8 mouse cellular contexts compared by ENCODE assay signal in the genomic region with DNA sequence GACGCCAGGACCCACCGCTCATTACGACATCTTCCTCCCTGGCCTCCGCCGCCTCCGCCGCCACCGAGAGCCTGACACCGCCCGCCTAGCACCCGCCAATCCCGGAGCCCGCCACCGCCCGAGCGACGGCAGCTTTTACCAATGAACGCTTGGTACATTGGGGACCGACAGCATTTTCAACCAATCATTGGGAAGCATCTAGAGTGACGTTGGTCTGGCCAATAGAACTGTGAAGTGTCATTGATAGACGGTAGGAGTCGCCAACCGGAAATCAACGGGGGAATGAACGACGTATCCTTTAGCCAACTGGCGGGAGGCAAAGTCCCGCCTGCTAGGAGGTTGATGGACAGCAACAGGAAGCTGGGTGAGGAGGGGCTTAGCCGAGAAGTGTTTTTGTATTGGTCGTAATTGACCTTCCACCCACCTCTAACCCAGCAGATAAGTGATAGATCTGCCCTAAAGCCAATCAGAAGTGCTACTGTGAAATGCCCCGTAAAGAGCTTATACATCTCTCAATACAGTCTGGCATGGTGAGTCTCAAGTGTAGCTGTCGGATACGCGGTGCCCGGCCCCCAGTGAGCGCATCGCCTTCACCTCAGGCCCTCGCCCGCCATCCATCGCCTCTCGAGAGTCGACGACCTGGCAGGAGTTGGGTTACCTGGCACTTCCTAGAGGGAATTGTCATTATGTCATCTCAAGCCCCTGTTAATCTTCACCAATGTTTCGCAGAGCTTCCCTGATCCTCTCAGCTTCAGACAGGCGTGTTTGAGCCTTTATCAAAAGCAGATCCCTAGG. TPM values are rescaled to one million over a fixed set of nuclear protein-coding genes. Genes with fewer than 3 reads are reported as not detected.
DNase-seq lines count a peak whose midpoint lies in the region; ATAC-seq and TF ChIP-seq lines count a peak whose summit lies in the region.

No protein-coding gene starts in this region.

- H3K36me3 ChIP-seq in MEL (ENCODE audit: control insufficient read depth in 1 of 2, insufficient read depth in 2 of 2, low read length in 2 of 2): peaks cover 0 to 24% of the 10 kb centered on the region in 2 experiments; a peak in 2 of 4 replicates
- no peaks in the 10 kb centered on the region for H3K36me3 ChIP-seq in forebrain, embryonic 16.5 days (ENCODE audit: control insufficient read depth, insufficient read depth)
- 0 out of 2 replicates have a peak, but pooled peaks cover 3% of the 10 kb centered on the region for H3K36me3 ChIP-seq in lung, embryonic 14.5 days (ENCODE audit: insufficient read depth)
- H3K36me3 ChIP-seq in thymus, adult 2 months (ENCODE audit: control insufficient read depth, insufficient read depth, low read length): no peaks in the 10 kb centered on the region

- no peak for TF ChIP-seq RAD21 in MEL (IDR thresholded peaks at IDR 0.05; ENCODE audit: low read depth, low read length)

- 0 out of 4 replicates have a peak, but pooled peaks of 1 of the 2 experiments have one; percentile 4 for TF ChIP-seq EP300 in MEL (IDR thresholded peaks at IDR 0.05; ENCODE audit: low read depth in 1 of 2, low read length in 2 of 2)

- peak; percentile 98 for ATAC-seq in forebrain, embryonic 16.5 days
- ATAC-seq in lung, embryonic 14.5 days (ENCODE audit: insufficient read depth): peak; percentile 97

- 0% methylated on average over 45 of the region's 45 CpGs for WGBS in forebrain, embryonic 16.5 days
- WGBS in lung, embryonic 14.5 days: under 1% methylated on average over 45 of the region's 45 CpGs
- under 1% methylated on average over 45 of the region's 45 CpGs for whole genome bisulfite sequencing in olfactory bulb, adult 2 months
- under 1% methylated on average over 45 of the region's 45 CpGs for WGBS in thymus, adult 2 months

- H3K4me2 ChIP-seq in forebrain, embryonic 16.5 days (ENCODE audit: low read length): peak overlapping the region; percentile 81
- H3K4me2 ChIP-seq in lung, embryonic 14.5 days: peak overlapping the region; percentile 93

- H3K4me1 ChIP-seq in MEL (ENCODE audit: control insufficient read depth in 1 of 2, insufficient read depth in 2 of 2, low read length in 2 of 2): peaks cover 9 to 28% of the 10 kb centered on the region in 2 experiments
- H3K4me1 ChIP-seq in forebrain, embryonic 16.5 days (replicated peaks; ENCODE audit: control insufficient read depth, insufficient read depth, low read length): peaks cover 20% of the 10 kb centered on the region
- H3K4me1 ChIP-seq in lung, embryonic 14.5 days (ENCODE audit: insufficient read depth): peaks cover 9% of the 10 kb centered on the region
- H3K4me1 ChIP-seq in olfactory bulb, adult 2 months (ENCODE audit: control insufficient read depth, insufficient read depth, low read length): peaks cover 22% of the 10 kb centered on the region
- H3K4me1 ChIP-seq in thymus, adult 2 months (replicated peaks; ENCODE audit: control insufficient read depth, insufficient read depth, low read length): peaks cover 22% of the 10 kb centered on the region

- peaks cover 30% of the 10 kb centered on the region for H3K79me2 ChIP-seq in MEL (ENCODE audit: control insufficient read depth, insufficient read depth, low read length, poor library complexity)

- H3K27ac ChIP-seq in MEL (ENCODE audit: control insufficient read depth, low read depth, low read length): peak overlapping the region; percentile 88
- peak overlapping the region; percentile 97 for H3K27ac ChIP-seq in forebrain, embryonic 16.5 days (ENCODE audit: low read length)
- H3K27ac ChIP-seq in layer of hippocampus, adult 2 months: peak overlapping the region; percentile 99
- peak overlapping the region; percentile 95 for H3K27ac ChIP-seq in lung, embryonic 14.5 days (ENCODE audit: low read depth)
- peak overlapping the region; percentile 94 for H3K27ac ChIP-seq in olfactory bulb, adult 2 months (ENCODE audit: insufficient read depth, low read depth, low read length)
- H3K27ac ChIP-seq in thymus, adult 2 months (ENCODE audit: control insufficient read depth, insufficient read depth, low read length): peak overlapping the region; percentile 81

- intact Hi-C loops in heart, postnatal 36 days (cut with DNase I): no loop called here

- TF ChIP-seq POLR2A in MEL (IDR thresholded peaks at IDR 0.05; ENCODE audit: control insufficient read depth in 1 of 2, insufficient read depth in 1 of 2, low read depth in 1 of 2, low read length in 2 of 2, poor library complexity in 1 of 2): peak in 1 of 2 experiments; percentile 89; a peak in 3 of 4 replicates
- TF ChIP-seq POLR2A in olfactory bulb, adult 2 months (IDR thresholded peaks at IDR 0.05; ENCODE audit: insufficient read depth, low read depth, low read length): 0 out of 2 replicates have a peak, but pooled peaks have one; percentile 21
- peak; percentile 71 for TF ChIP-seq POLR2A in thymus, adult 2 months (IDR thresholded peaks at IDR 0.05; ENCODE audit: control insufficient read depth, extremely low read depth, insufficient read depth, low read length, poor library complexity)

- TF ChIP-seq CTCF in MEL (IDR thresholded peaks at IDR 0.05 in 2 of 3, conservative IDR thresholded peaks at IDR 0.05 in 1 of 3; ENCODE audit: control insufficient read depth in 1 of 3, insufficient read depth in 1 of 3, low read depth in 2 of 3, low read length in 3 of 3, poor library complexity in 1 of 3, severe bottlenecking in 1 of 3): no peak
- TF ChIP-seq CTCF in layer of hippocampus, adult 2 months (conservative IDR thresholded peaks at IDR 0.05): no peak
- no peak for TF ChIP-seq CTCF in lung, embryonic 14.5 days (IDR thresholded peaks at IDR 0.05; ENCODE audit: low read depth)
- no peak for TF ChIP-seq CTCF in olfactory bulb, adult 2 months (IDR thresholded peaks at IDR 0.05; ENCODE audit: insufficient read depth, low read depth, low read length)
- 0 out of 2 replicates have a peak, but pooled peaks have one; percentile 28 for TF ChIP-seq CTCF in thymus, adult 2 months (IDR thresholded peaks at IDR 0.05; ENCODE audit: borderline replicate concordance, control insufficient read depth, extremely low read depth, insufficient read depth, low read length, poor library complexity)

- peak overlapping the region; percentile 49 to 69 for H3K4me3 ChIP-seq in MEL (ENCODE audit: control insufficient read depth in 1 of 2, insufficient read depth in 1 of 2, low read depth in 2 of 2, low read length in 2 of 2)
- H3K4me3 ChIP-seq in forebrain, embryonic 16.5 days (replicated peaks; ENCODE audit: low read length): peak overlapping the region; percentile 72
- peak overlapping the region; percentile 90 for H3K4me3 ChIP-seq in layer of hippocampus, adult 2 months
- H3K4me3 ChIP-seq in lung, embryonic 14.5 days (ENCODE audit: low read depth, low read length): peak overlapping the region; percentile 95
- H3K4me3 ChIP-seq in olfactory bulb, adult 2 months (ENCODE audit: insufficient read depth, low read depth, low read length): peak overlapping the region; percentile 99
- H3K4me3 ChIP-seq in thymus, adult 2 months (ENCODE audit: control insufficient read depth, insufficient read depth, low read length): peak overlapping the region; percentile 90

- peak; percentile 100 for DNase-seq in MEL (ENCODE audit: low read depth, low spot score)
- peak; percentile 98 for DNase-seq in cerebellum, adult 18-20 months
- DNase-seq in heart, postnatal 36 days: peak; percentile 96 to 99
- DNase-seq in layer of hippocampus, adult 2 months (ENCODE audit: low spot score in 2 of 2): peak; percentile 98 to 100
- DNase-seq in lung, embryonic 14.5 days: peak; percentile 100
- DNase-seq in thymus, adult 2 months: peak; percentile 98

- peak overlapping the region; percentile 80 for H3K9ac ChIP-seq in MEL (ENCODE audit: control insufficient read depth, low read depth, low read length, poor library complexity, severe bottlenecking)
- H3K9ac ChIP-seq in forebrain, embryonic 16.5 days (replicated peaks; ENCODE audit: low read depth, low read length): peak overlapping the region; percentile 96
- H3K9ac ChIP-seq in lung, embryonic 14.5 days: peak overlapping the region; percentile 95

- H3K27me3 ChIP-seq in MEL (ENCODE audit: control insufficient read depth in 1 of 2, insufficient read depth in 2 of 2, low read length in 2 of 2): no peaks in the 10 kb centered on the region
- no peaks in the 10 kb centered on the region for H3K27me3 ChIP-seq in forebrain, embryonic 16.5 days (replicated peaks; ENCODE audit: control insufficient read depth, insufficient read depth, low read length)
- no peaks in the 10 kb centered on the region for H3K27me3 ChIP-seq in lung, embryonic 14.5 days (ENCODE audit: insufficient read depth, low read length)
- H3K27me3 ChIP-seq in thymus, adult 2 months (ENCODE audit: control insufficient read depth, insufficient read depth, low read length): no peaks in the 10 kb centered on the region

- no peaks in the 10 kb centered on the region for H3K9me3 ChIP-seq in MEL (replicated peaks; ENCODE audit: insufficient read depth, low read length)
- H3K9me3 ChIP-seq in forebrain, embryonic 16.5 days (ENCODE audit: control insufficient read depth, low read length): no peaks in the 10 kb centered on the region
- no peaks in the 10 kb centered on the region for H3K9me3 ChIP-seq in lung, embryonic 14.5 days (ENCODE audit: low read depth, low read length)

RNA-seq across cellular contexts. Expression of a gene that starts 5.0 kb away (rescaled TPM):
- total RNA-seq in MEL (2012; rRNA removed): 1.4 and 2.2 TPM in 2 replicates
- 10 to 100 TPM in 1 of 2 experiments, not detected in 1; 20.3 TPM for polyA plus RNA-seq in MEL (2012; ENCODE audit: insufficient read depth in 1 of 2, insufficient read length in 2 of 2, low read depth in 1 of 2, low replicate concordance in 2 of 2, missing spikeins in 1 of 2)
- 16.2 and 16.3 TPM in 2 replicates for polyA plus RNA-seq in forebrain, embryonic 16.5 days (2015; fragmentation: Nextera tagmentation; extraction: Ambion mirVana)
- 10 to 100 TPM; 10.3 to 13.8 TPM for total RNA-seq in heart, postnatal 36 days (2021)
- total RNA-seq in layer of hippocampus, adult 2 months (2021): 10 to 100 TPM; 15.9 to 17.2 TPM
- 22.3 and 23.7 TPM in 2 replicates for polyA plus RNA-seq in lung, embryonic 14.5 days (2014; fragmentation: Nextera tagmentation; extraction: Ambion mirVana)
- polyA plus RNA-seq in olfactory bulb, adult 2 months (2012; ENCODE audit: insufficient read depth, insufficient read length, low replicate concordance, missing spikeins): not detected in 2 replicates
- 46.6 and 63.0 TPM in 2 replicates for polyA plus RNA-seq in thymus, adult 2 months (2012; rRNA removed)

RNA-seq across cellular contexts. Expression of a gene that starts 34.0 kb away (rescaled TPM):
- 41.7 and 55.7 TPM in 2 replicates for total RNA-seq in MEL (2012; rRNA removed)
- polyA plus RNA-seq in MEL (2012; ENCODE audit: insufficient read depth in 1 of 2, insufficient read length in 2 of 2, low read depth in 1 of 2, low replicate concordance in 2 of 2, missing spikeins in 1 of 2): 10 to 100 TPM in 1 of 2 experiments, not detected in 1; 38.8 TPM
- polyA plus RNA-seq in forebrain, embryonic 16.5 days (2015; fragmentation: Nextera tagmentation; extraction: Ambion mirVana): 21.7 and 22.8 TPM in 2 replicates
- 10 to 100 TPM; 12.8 to 13.9 TPM for total RNA-seq in heart, postnatal 36 days (2021)
- 10 to 100 TPM; 36.7 to 36.8 TPM for total RNA-seq in layer of hippocampus, adult 2 months (2021)
- 18.4 and 19.5 TPM in 2 replicates for polyA plus RNA-seq in lung, embryonic 14.5 days (2014; fragmentation: Nextera tagmentation; extraction: Ambion mirVana)
- polyA plus RNA-seq in olfactory bulb, adult 2 months (2012; ENCODE audit: insufficient read depth, insufficient read length, low replicate concordance, missing spikeins): not detected in 2 replicates
- 22.5 and 25.7 TPM in 2 replicates for polyA plus RNA-seq in thymus, adult 2 months (2012; rRNA removed)

RNA-seq across cellular contexts. Expression of a gene that starts 35.4 kb away (rescaled TPM):
- 0.03 TPM in 1 of 2 replicates, not detected in the other for total RNA-seq in MEL (2012; rRNA removed)
- polyA plus RNA-seq in MEL (2012; ENCODE audit: insufficient read depth in 1 of 2, insufficient read length in 2 of 2, low read depth in 1 of 2, low replicate concordance in 2 of 2, missing spikeins in 1 of 2): under 1 TPM in 1 of 2 experiments, not detected in 1; 0.04 TPM
- 0.29 and 0.68 TPM in 2 replicates for polyA plus RNA-seq in forebrain, embryonic 16.5 days (2015; fragmentation: Nextera tagmentation; extraction: Ambion mirVana)
- under 1 TPM in 1 of 2 experiments, not detected in 1; 0.14 TPM for total RNA-seq in heart, postnatal 36 days (2021)
- total RNA-seq in layer of hippocampus, adult 2 months (2021): 1 to 10 TPM in 1 of 2 experiments, under 1 TPM in 1; 0.79 to 1.2 TPM
- polyA plus RNA-seq in lung, embryonic 14.5 days (2014; fragmentation: Nextera tagmentation; extraction: Ambion mirVana): 0.22 and 0.43 TPM in 2 replicates
- not detected in 2 replicates for polyA plus RNA-seq in olfactory bulb, adult 2 months (2012; ENCODE audit: insufficient read depth, insufficient read length, low replicate concordance, missing spikeins)
- polyA plus RNA-seq in thymus, adult 2 months (2012; rRNA removed): 5.6 TPM in 2 replicates

RNA-seq across cellular contexts. Expression of a gene that starts 49.9 kb away (rescaled TPM):
- 0.08 TPM in 1 of 2 replicates, not detected in the other for total RNA-seq in MEL (2012; rRNA removed)
- under 1 TPM in 1 of 2 experiments, not detected in 1; 0.19 TPM for polyA plus RNA-seq in MEL (2012; ENCODE audit: insufficient read depth in 1 of 2, insufficient read length in 2 of 2, low read depth in 1 of 2, low replicate concordance in 2 of 2, missing spikeins in 1 of 2)
- polyA plus RNA-seq in forebrain, embryonic 16.5 days (2015; fragmentation: Nextera tagmentation; extraction: Ambion mirVana): 0.19 and 0.27 TPM in 2 replicates
- 1 to 10 TPM in 1 of 2 experiments, under 1 TPM in 1; 0.73 to 1.8 TPM for total RNA-seq in heart, postnatal 36 days (2021)
- total RNA-seq in layer of hippocampus, adult 2 months (2021): not detected
- polyA plus RNA-seq in lung, embryonic 14.5 days (2014; fragmentation: Nextera tagmentation; extraction: Ambion mirVana): 24.1 and 30.8 TPM in 2 replicates
- not detected in 2 replicates for polyA plus RNA-seq in olfactory bulb, adult 2 months (2012; ENCODE audit: insufficient read depth, insufficient read length, low replicate concordance, missing spikeins)
- 0.98 and 1.3 TPM in 2 replicates for polyA plus RNA-seq in thymus, adult 2 months (2012; rRNA removed)

RNA-seq across cellular contexts. Expression of a gene that starts 51.9 kb away (rescaled TPM):
- 19.8 and 26.7 TPM in 2 replicates for total RNA-seq in MEL (2012; rRNA removed)
- polyA plus RNA-seq in MEL (2012; ENCODE audit: insufficient read depth in 1 of 2, insufficient read length in 2 of 2, low read depth in 1 of 2, low replicate concordance in 2 of 2, missing spikeins in 1 of 2): 10 to 100 TPM in 1 of 2 experiments, not detected in 1; 14.8 TPM
- polyA plus RNA-seq in forebrain, embryonic 16.5 days (2015; fragmentation: Nextera tagmentation; extraction: Ambion mirVana): 14.4 and 16.2 TPM in 2 replicates
- 10 to 100 TPM; 13.7 to 14.1 TPM for total RNA-seq in heart, postnatal 36 days (2021)
- total RNA-seq in layer of hippocampus, adult 2 months (2021): 1 to 10 TPM; 4.9 to 5.5 TPM
- 24.5 and 30.2 TPM in 2 replicates for polyA plus RNA-seq in lung, embryonic 14.5 days (2014; fragmentation: Nextera tagmentation; extraction: Ambion mirVana)
- polyA plus RNA-seq in olfactory bulb, adult 2 months (2012; ENCODE audit: insufficient read depth, insufficient read length, low replicate concordance, missing spikeins): not detected in 2 replicates
- polyA plus RNA-seq in thymus, adult 2 months (2012; rRNA removed): 18.6 and 20.5 TPM in 2 replicates

Comparison
In these comparisons a context has a peak if more than half of its experiments do, and no peak if none do; other contexts are left out.
1. Peak in every context shown above with its lines: DNase-seq, ATAC-seq, H3K4me3 ChIP-seq and H3K27ac ChIP-seq.
2. RNA of a gene that starts 34.0 kb away (polyA plus RNA-seq): 38.8 TPM in MEL, 22.5 to 25.7 TPM in thymus, adult 2 months, 21.7 to 22.8 TPM in forebrain, embryonic 16.5 days and 18.4 to 19.5 TPM in lung, embryonic 14.5 days; not detected in olfactory bulb, adult 2 months; every median in the first group is over 10 times any median in the second.